Mouse (Mus musculus) stomach, embryonic 16.5 days (tissue): ENCODE data around the gene Tsen15. TPM values are rescaled to one million over a fixed set of nuclear protein-coding genes. Genes with fewer than 3 reads are reported as not detected.

Source experiments
- ATAC-seq: fragments of 200-750 bp; cut with Nextera tagmentation; 2 replicates; pipeline ENCODE4 v1.8.0; 2017; ENCODE audit warnings: moderate number of reproducible peaks, moderate TSS enrichment; ENCODE audit not compliant: insufficient read depth, low FRiP score
- H3K27ac ChIP-seq: fragments of 300-500 bp; sonication (generic); 2 replicates; pipeline ENCODE4 v1.5.1; 2014; ENCODE audit warnings: low read length
- H3K27me3 ChIP-seq: fragments of 300-500 bp; sonication (generic); 2 replicates; pipeline ENCODE4 v1.6.1; 2014; ENCODE audit warnings: low read length, control low read depth, mixed read lengths; ENCODE audit not compliant: control insufficient read depth, insufficient read depth
- H3K36me3 ChIP-seq: fragments of 300-500 bp; sonication (generic); 2 replicates; pipeline ENCODE4 v1.6.1; 2014; ENCODE audit warnings: low read length; ENCODE audit not compliant: control insufficient read depth, insufficient read depth
- H3K4me1 ChIP-seq: fragments of 300-500 bp; sonication (generic); 2 replicates; pipeline ENCODE4 v1.6.1; 2014; ENCODE audit warnings: low read length, control low read depth, mixed read lengths; ENCODE audit not compliant: control insufficient read depth, insufficient read depth
- H3K4me2 ChIP-seq: fragments of 300-500 bp; sonication (generic); 2 replicates; pipeline ENCODE4 v1.6.1; 2014; ENCODE audit warnings: low read depth, low read length, mixed read lengths
- H3K4me3 ChIP-seq: fragments of 300-500 bp; sonication (generic); replicated peaks from 2 replicates; pipeline ENCODE4 v1.5.1; 2014; ENCODE audit warnings: mild to moderate bottlenecking, low read length
- H3K9ac ChIP-seq: fragments of 300-500 bp; sonication (generic); 2 replicates; pipeline ENCODE4 v1.6.1; 2014; ENCODE audit warnings: low read length
- H3K9me3 ChIP-seq: fragments of 300-500 bp; sonication (generic); replicated peaks from 2 replicates; pipeline ENCODE4 v1.6.1; 2016; ENCODE audit warnings: low read length, control low read depth; ENCODE audit not compliant: control insufficient read depth
- WGBS: fragments of 180-500 bp; shearing (Covaris S2); extraction: QIAGEN DNeasy Blood & Tissue Kit; methylation state at CpG from one replicate; pipeline ENCODE4 v1.1.7; 2014; 5-methylcytosine and 5-hydroxymethylcytosine counted together
- polyA plus RNA-seq: library from polyadenylated mRNA; unstranded; fragments of >200 nt; fragmentation: Nextera tagmentation; extraction: Ambion mirVana; gene quantifications from 2 replicates; pipeline ENCODE4 v1.2.1, GENCODE M21; 2015

Tsen15 gene
- polyA plus RNA-seq, 1 experiment from 2014 or later: 62.3 TPM

DNA sequence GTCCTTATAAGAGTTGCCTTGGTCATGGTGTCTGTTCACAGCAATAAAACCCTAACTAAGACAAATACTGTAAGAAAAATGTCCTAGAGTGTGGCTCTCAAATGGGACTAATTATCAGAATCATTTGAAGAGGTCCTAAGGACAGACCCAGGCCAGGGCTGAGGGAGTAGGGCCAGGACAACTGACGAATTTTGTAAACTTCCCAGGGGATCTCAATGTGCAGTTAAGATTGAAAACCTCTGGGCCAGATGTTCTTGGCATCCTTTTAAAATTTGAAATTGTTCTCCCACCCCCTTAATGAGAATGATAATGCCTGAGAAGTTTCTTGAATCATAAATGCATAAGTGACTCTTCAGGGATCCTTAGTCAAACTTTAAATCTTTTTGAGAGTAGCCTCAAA, 27.5 kb upstream of the Tsen15 start:
- Histone ChIP-seq H3K4me1 (peaks cover 5% of the 10 kb centered on the region), H3K4me2 (no peak overlapping the region), H3K27ac (no peak overlapping the region), H3K36me3 (no peaks in the 10 kb centered on the region), H3K27me3 (no peaks in the 10 kb centered on the region), H3K9me3 (no peaks in the 10 kb centered on the region; the same call in 1 of the 2 replicates), H3K4me3 (no peak overlapping the region), H3K9ac (no peak overlapping the region)
- WGBS: 75% methylated on average over 1 of the region's 1 CpGs
- ATAC-seq: no peak

GRCm38 (mm10) chr1:152413116-152413515, 26.6 kb upstream of the Tsen15 start:
- no peak overlapping the region for H3K27ac ChIP-seq
- no peaks in the 10 kb centered on the region for H3K36me3 ChIP-seq
- WGBS: 97% methylated on average over 2 of the region's 2 CpGs
- no peak overlapping the region for H3K9ac ChIP-seq
- no peak for ATAC-seq
- no peaks in the 10 kb centered on the region; the same call in 1 of the 2 replicates for H3K9me3 ChIP-seq
- no peak overlapping the region for H3K4me3 ChIP-seq
- no peaks in the 10 kb centered on the region for H3K27me3 ChIP-seq
- H3K4me1 ChIP-seq: peaks cover 5% of the 10 kb centered on the region
- no peak overlapping the region for H3K4me2 ChIP-seq

DNA sequence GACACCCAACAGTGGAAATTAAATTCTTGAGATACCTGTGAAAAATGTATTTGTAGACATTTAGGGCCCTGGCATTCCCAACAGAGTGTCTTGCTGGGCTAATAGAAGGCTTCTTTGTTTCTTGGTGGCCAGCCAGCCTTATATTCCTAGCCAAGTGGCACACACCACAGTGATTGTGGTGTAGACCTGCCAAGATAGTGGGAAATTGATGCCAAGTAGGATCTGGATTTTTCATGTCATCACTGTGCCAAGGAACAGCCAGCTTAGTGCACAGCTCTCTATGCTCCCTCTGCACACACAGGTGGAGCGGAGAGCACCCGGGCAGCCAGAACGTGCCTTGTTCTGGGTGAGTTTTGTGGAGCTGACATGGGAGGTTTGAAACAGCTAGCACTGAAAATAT, 24.2 kb upstream of the Tsen15 start:
- Histone ChIP-seq H3K27me3 (no peaks in the 10 kb centered on the region), H3K4me1 (no peaks in the 10 kb centered on the region; the same call in 1 of the 2 replicates), H3K9ac (no peak overlapping the region), H3K27ac (no peak overlapping the region), H3K9me3 (no peaks in the 10 kb centered on the region; the same call in 1 of the 2 replicates), H3K36me3 (no peaks in the 10 kb centered on the region), H3K4me3 (no peak overlapping the region), H3K4me2 (no peak overlapping the region)
- 92% methylated on average over 3 of the region's 3 CpGs for WGBS
- no peak for ATAC-seq

- no peak overlapping the region for H3K4me3 ChIP-seq
- no peaks in the 10 kb centered on the region for H3K4me1 ChIP-seq
- H3K27ac ChIP-seq: no peak overlapping the region
- no peaks in the 10 kb centered on the region for H3K36me3 ChIP-seq
- 73% methylated on average over 4 of the region's 4 CpGs for WGBS
- no peaks in the 10 kb centered on the region for H3K27me3 ChIP-seq
- no peak for ATAC-seq
- H3K9me3 ChIP-seq: no peaks in the 10 kb centered on the region; the same call in 1 of the 2 replicates
- H3K4me2 ChIP-seq: no peak overlapping the region
- H3K9ac ChIP-seq: no peak overlapping the region
Observed at GRCm38 (mm10) chr1:152409356-152409755, 22.9 kb upstream of the Tsen15 start.

DNA sequence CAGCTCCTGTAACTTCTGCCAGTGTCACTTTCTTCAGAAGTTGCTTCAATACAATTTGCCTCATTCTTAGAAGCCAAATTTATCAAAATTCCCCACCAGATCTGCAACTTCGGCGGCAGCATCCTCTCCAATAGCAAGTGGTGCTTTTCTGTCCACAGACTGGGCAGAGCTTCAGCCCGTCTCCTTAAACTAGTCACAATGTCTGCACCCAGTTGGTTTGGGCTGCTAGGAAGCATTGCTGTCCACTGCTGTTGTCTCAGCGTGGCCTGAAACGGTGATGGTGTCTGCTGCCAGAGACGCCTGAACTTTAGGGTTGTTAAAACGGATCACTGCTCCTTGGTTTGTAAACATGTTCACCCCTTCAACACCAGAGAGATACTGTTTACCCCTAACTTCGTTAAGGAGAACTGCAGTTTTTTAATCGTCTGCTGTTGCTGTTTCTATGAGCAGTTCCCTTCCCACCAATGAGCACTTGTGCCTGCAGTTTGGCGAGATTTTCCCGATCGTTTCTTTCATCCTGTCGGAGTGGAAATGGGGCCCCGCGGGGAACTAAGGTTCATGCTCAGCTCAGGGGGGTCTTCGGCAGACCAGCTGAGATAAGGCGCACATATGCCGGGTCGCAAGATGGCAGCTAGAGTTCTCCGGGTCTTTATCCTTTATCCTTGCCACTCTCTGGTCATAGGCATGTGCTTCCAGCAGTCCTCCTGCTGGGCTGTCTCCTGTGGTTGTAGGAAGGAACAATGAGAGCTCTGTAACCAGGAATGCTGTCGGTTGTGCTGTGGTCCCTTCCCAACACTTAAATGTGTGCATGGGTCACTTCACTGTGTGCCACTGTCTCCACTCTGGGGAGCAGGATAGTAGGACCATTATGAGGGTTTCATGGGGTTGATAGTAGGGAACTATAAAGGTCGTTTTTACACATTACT, 20.8 kb upstream of the Tsen15 start:
- ATAC-seq: no peak
- no peaks in the 10 kb centered on the region; the same call in 1 of the 2 replicates for H3K9me3 ChIP-seq
- H3K27ac ChIP-seq: no peak overlapping the region
- H3K4me1 ChIP-seq: no peaks in the 10 kb centered on the region
- WGBS: 41% methylated on average over 22 of the region's 22 CpGs
- no peak overlapping the region for H3K4me3 ChIP-seq
- H3K27me3 ChIP-seq: no peaks in the 10 kb centered on the region
- H3K36me3 ChIP-seq: no peaks in the 10 kb centered on the region
- H3K4me2 ChIP-seq: no peak overlapping the region
- peak overlapping the region; percentile 18; the same call in 1 of the 2 replicates for H3K9ac ChIP-seq

- H3K9ac ChIP-seq: peak overlapping the region; percentile 76
Observed at GRCm38 (mm10) chr1:152400556-152401540, 14.4 kb upstream of the Tsen15 start.

DNA sequence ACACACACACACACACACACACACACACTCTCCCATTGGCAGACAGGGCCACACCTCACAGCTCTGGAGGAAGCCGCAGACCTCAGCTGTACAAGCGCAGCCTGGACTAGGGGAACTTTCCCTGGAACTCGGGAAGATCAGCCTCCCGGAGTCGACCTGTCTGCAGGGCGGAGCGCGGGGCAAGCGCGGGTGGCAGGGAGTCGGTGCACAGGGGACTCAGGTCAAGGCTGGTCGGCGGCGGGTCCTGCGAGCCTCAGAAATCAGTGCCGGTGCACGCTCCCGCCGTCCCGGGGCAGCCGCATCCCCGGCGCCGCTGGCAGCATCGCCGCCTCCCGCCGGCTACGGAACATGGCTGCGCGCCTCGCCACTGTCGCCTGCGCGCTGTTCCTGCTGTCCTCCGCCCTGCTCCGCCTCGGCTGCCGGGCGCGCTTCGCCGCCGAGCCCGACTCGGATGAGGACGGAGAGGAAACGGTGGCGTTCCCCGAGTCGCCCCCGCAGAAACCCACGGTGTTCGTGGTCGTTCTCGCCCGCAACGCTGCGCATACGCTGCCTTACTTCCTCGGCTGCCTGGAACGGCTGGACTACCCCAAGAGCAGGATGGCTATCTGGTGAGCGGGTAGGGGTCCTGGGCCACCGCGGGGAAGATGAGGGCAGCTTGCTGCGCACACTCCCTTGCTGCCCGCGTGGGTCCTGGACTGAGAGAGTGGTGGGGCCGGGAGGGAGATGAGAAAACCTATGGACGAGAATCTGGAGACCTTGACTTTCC, 13.5 kb upstream of the Tsen15 start, which contains the start of gene Colgalt2:
Gene Colgalt2, plus strand, starts transcription at position 41 of the 766 bp plus-strand sequence.
- Histone ChIP-seq H3K9me3 (0 out of 2 replicates have a peak, but pooled peaks cover 3% of the 10 kb centered on the region), H3K4me1 (0 out of 2 replicates have a peak, but pooled peaks cover 6% of the 10 kb centered on the region), H3K27ac (peak within 1 kb of the TSS; percentile 14; the same call in 1 of the 2 replicates), H3K4me2 (peak within 1 kb of the TSS; percentile 97), H3K27me3 (no peaks in the 10 kb centered on the region), H3K4me3 (peak within 1 kb of the TSS; percentile 67), H3K36me3 (no peaks in the 10 kb centered on the region), H3K9ac (peak within 1 kb of the TSS; percentile 76)
- under 1% methylated on average over 70 of the region's 70 CpGs for WGBS
- peak; percentile 79 for ATAC-seq

More at GRCm38 (mm10) chr1:152400556-152401540, 14.4 kb upstream of the Tsen15 start:
- no peak for ATAC-seq
- Histone ChIP-seq H3K4me1 (0 out of 2 replicates have a peak, but pooled peaks cover 6% of the 10 kb centered on the region), H3K4me3 (peak overlapping the region; percentile 67), H3K4me2 (peak overlapping the region; percentile 97), H3K27me3 (no peaks in the 10 kb centered on the region), H3K27ac (no peak overlapping the region), H3K36me3 (no peaks in the 10 kb centered on the region), H3K9me3 (0 out of 2 replicates have a peak, but pooled peaks cover under 1% of the 10 kb centered on the region)
- WGBS: 24% methylated on average over 14 of the region's 14 CpGs

GRCm38 (mm10) chr1:152398708-152399107, 12.2 kb upstream of the Tsen15 start:
- no peaks in the 10 kb centered on the region for H3K36me3 ChIP-seq
- 0 out of 2 replicates have a peak, but pooled peaks cover 6% of the 10 kb centered on the region for H3K4me1 ChIP-seq
- H3K4me3 ChIP-seq: no peak overlapping the region
- H3K9me3 ChIP-seq: 0 out of 2 replicates have a peak, but pooled peaks cover 3% of the 10 kb centered on the region
- ATAC-seq: no peak
- 49% methylated on average over 1 of the region's 1 CpGs for WGBS
- H3K27me3 ChIP-seq: no peaks in the 10 kb centered on the region
- no peak overlapping the region for H3K27ac ChIP-seq
- no peak overlapping the region for H3K9ac ChIP-seq
- H3K4me2 ChIP-seq: no peak overlapping the region
